Mouse (Mus musculus) central nervous system, embryonic 14 days (tissue): ENCODE data around the gene Nipbl. TPM values are rescaled to one million over a fixed set of nuclear protein-coding genes. Genes with fewer than 3 reads are reported as not detected.

Source experiments
- polyA plus RNA-seq: library from polyadenylated mRNA; depleted of rRNA; stranded (reverse); fragments of >200 nt; gene quantifications from 2 replicates; pipeline ENCODE4 v1.2.3, GENCODE M21; 2012; rRNA removed

Nipbl gene
- polyA plus RNA-seq: 18.9 and 20.4 TPM in 2 replicates

GRCm38 (mm10) chr15:8443926-8444889 lies at the start of gene Nipbl:
Nipbl (minus strand) TSS chr15:8444463.

Other genes starting within 250 kb of the Nipbl start
- not detected in 2 replicates for gene Gm2310, start 75.5 kb upstream of the Nipbl start, polyA plus RNA-seq